Mouse (Mus musculus): ENCODE data around the gene Il1rap. TPM values are rescaled to one million over a fixed set of nuclear protein-coding genes. Genes with fewer than 3 reads are reported as not detected.

The Il1rap gene
- total and polyA plus RNA-seq, 3 experiments: 0.43 to 13.0 (median 6.4) TPM

DNA sequence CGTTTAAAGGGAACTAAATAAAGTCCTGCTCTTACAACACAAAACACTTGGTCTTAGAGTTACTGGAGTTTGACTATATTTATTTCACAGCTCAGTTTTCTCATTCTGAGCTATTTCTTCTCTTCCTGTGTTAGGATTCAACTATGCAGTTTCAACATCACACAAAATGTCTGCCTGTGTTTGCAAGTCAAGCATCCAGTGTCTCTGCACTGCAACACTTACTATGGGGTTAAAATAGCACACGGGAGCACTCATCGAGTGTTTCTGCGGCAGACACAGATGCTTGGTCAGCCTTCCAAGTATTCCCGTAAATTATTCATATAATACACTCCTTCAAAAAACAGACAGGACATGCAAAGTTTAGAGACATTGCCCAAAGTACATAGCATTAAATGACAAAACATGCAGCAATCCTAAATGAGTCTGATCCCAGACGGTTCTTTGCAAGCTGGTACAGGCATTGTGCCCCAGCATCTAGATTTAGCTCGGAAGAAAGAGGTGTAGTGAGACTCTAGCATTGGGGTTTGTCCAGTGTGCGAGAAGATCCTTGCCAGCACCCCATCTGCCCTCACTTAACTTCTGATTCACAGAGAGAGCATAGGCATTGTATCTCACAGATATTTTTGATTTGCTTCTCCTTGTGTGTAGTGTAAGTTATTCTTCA is 119.1 kb downstream of the Il1rap start:
- Histone ChIP-seq H3K4me1 (ENCODE audit: insufficient read depth, low read depth, low read length) (no peaks in the 10 kb centered on the region), H3K9me3 (replicated peaks) (no peaks in the 10 kb centered on the region), H3K27me3 (ENCODE audit: insufficient read depth, low read length) (no peaks in the 10 kb centered on the region), H3K4me3 (ENCODE audit: low read depth, low read length) (no peak overlapping the region), H3K36me3 (replicated peaks) (no peaks in the 10 kb centered on the region)
- ATAC-seq (ENCODE audit: extremely low read depth, insufficient number of reproducible peaks, low FRiP score, poor library complexity, severe bottlenecking) (no peak), DNase-seq (ENCODE audit: low spot score) (no peak)
- TF ChIP-seq CTCF (IDR thresholded peaks at IDR 0.05; ENCODE audit: low read depth, low read length): no peak
- no peak for TF ChIP-seq GATA1 (IDR thresholded peaks at IDR 0.05; ENCODE audit: borderline replicate concordance, low read length)
- TF ChIP-seq TAL1 (conservative IDR thresholded peaks at IDR 0.05; ENCODE audit: low read depth, low read length): no peak
- TF ChIP-seq POLR2AphosphoS5 (IDR thresholded peaks at IDR 0.05; ENCODE audit: insufficient replicate concordance, low read depth, low read length): no peak
- TF ChIP-seq GATA2 (IDR thresholded peaks at IDR 0.05; ENCODE audit: borderline replicate concordance, low read depth, low read length): no peak

DNA sequence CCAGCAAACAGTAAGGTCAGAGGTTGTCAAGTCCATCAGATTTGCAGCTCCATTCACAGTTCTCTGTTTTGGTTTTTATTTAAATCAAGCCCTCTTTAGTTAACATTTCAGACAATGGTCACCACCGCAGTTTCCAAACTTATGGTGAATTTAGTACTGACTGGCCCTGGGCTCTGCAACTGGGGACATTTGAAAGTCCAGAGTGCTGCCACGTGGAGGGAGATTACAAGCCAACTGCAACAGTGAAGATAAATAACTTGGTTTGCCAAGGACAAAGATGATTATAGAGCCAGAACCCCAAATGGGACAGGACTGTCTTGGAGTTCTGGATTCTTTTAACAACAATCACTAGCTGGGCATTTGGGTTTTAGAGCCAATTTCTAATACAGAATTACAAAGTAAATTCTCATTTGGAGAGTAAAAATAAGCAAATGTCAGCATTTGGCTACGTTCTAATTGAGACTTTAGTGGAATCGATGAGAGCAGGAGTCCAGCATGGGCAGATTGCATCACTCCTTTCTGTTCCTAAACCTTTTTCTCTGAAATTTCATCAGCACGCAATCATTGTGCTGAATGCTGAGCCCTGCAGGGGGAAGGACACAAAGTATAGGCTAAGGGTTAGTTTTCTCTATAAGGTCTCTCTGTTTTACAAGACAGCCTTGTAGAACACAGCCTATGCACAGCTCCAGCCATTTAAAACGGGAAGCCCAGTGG is 124.3 kb downstream of the Il1rap start:
- Histone ChIP-seq H3K4me1 (ENCODE audit: insufficient read depth, low read depth, low read length) (no peaks in the 10 kb centered on the region), H3K27me3 (ENCODE audit: insufficient read depth, low read length) (no peaks in the 10 kb centered on the region), H3K9me3 (replicated peaks) (no peaks in the 10 kb centered on the region), H3K4me3 (ENCODE audit: low read depth, low read length) (no peak overlapping the region), H3K36me3 (replicated peaks) (no peaks in the 10 kb centered on the region)
- ATAC-seq (ENCODE audit: extremely low read depth, insufficient number of reproducible peaks, low FRiP score, poor library complexity, severe bottlenecking): no peak
- TF ChIP-seq GATA1 (IDR thresholded peaks at IDR 0.05; ENCODE audit: borderline replicate concordance, low read length) (no peak), POLR2AphosphoS5 (IDR thresholded peaks at IDR 0.05; ENCODE audit: insufficient replicate concordance, low read depth, low read length) (no peak), GATA2 (IDR thresholded peaks at IDR 0.05; ENCODE audit: borderline replicate concordance, low read depth, low read length) (no peak), TAL1 (conservative IDR thresholded peaks at IDR 0.05; ENCODE audit: low read depth, low read length) (no peak), CTCF (IDR thresholded peaks at IDR 0.05; ENCODE audit: low read depth, low read length) (no peak)
- DNase-seq (ENCODE audit: low spot score): no peak

DNA sequence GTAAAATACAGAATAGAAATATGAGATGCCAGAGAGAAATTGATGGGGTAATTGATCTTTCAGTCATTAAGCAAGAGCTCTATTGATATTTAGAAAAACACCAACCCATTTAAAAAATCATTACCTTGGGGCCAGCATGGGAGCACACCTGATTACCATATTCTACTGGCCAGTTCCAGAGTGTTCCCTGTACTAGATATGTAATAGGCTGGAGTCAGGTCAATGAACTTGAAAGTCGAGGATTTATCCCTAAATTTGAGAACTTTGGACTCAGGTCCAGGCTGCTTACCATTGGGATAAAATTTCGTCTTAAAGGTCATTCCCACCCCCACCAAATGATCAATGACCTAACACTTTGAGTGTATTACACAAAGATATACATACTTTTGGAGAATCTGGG is 125.0 kb downstream of the Il1rap start:
- Histone ChIP-seq H3K4me1 (ENCODE audit: insufficient read depth, low read depth, low read length) (no peaks in the 10 kb centered on the region), H3K36me3 (replicated peaks) (no peaks in the 10 kb centered on the region), H3K4me3 (ENCODE audit: low read depth, low read length) (no peak overlapping the region), H3K27me3 (ENCODE audit: insufficient read depth, low read length) (no peaks in the 10 kb centered on the region), H3K9me3 (replicated peaks) (no peaks in the 10 kb centered on the region)
- no peak for ATAC-seq (ENCODE audit: extremely low read depth, insufficient number of reproducible peaks, low FRiP score, poor library complexity, severe bottlenecking)
- no peak for DNase-seq (ENCODE audit: low spot score)
- TF ChIP-seq POLR2AphosphoS5 (IDR thresholded peaks at IDR 0.05; ENCODE audit: insufficient replicate concordance, low read depth, low read length) (no peak), GATA2 (IDR thresholded peaks at IDR 0.05; ENCODE audit: borderline replicate concordance, low read depth, low read length) (no peak), GATA1 (IDR thresholded peaks at IDR 0.05; ENCODE audit: borderline replicate concordance, low read length) (no peak), CTCF (IDR thresholded peaks at IDR 0.05; ENCODE audit: low read depth, low read length) (no peak), TAL1 (conservative IDR thresholded peaks at IDR 0.05; ENCODE audit: low read depth, low read length) (no peak)

DNA sequence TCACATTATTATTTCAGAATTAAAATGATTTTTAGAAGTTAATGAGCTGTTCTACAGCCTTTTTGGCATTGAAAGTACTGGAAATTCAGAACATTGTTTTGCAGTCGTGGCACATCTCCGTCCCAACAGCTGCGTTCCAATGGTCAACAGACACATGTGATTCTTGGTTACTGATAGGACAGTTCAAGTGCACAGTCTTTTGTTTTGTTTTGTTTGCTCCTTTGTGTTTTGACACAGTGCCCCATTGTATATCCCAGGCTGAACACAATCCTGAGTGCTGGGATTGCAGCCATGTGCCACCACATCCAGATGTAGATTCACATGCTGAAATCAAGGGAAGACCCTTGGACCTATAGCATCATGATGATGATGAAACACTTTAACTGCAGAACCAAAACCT is 129.4 kb downstream of the Il1rap start:
- ATAC-seq (ENCODE audit: extremely low read depth, insufficient number of reproducible peaks, low FRiP score, poor library complexity, severe bottlenecking) (no peak), DNase-seq (ENCODE audit: low spot score) (no peak)
- no peaks in the 10 kb centered on the region for H3K9me3 ChIP-seq (replicated peaks)
- no peaks in the 10 kb centered on the region for H3K4me1 ChIP-seq (ENCODE audit: insufficient read depth, low read depth, low read length)
- TF ChIP-seq POLR2AphosphoS5 (IDR thresholded peaks at IDR 0.05; ENCODE audit: insufficient replicate concordance, low read depth, low read length) (no peak), GATA2 (IDR thresholded peaks at IDR 0.05; ENCODE audit: borderline replicate concordance, low read depth, low read length) (no peak), GATA1 (IDR thresholded peaks at IDR 0.05; ENCODE audit: borderline replicate concordance, low read length) (no peak), TAL1 (conservative IDR thresholded peaks at IDR 0.05; ENCODE audit: low read depth, low read length) (no peak), CTCF (IDR thresholded peaks at IDR 0.05; ENCODE audit: low read depth, low read length) (no peak)
- H3K36me3 ChIP-seq (replicated peaks): no peaks in the 10 kb centered on the region
- no peaks in the 10 kb centered on the region for H3K27me3 ChIP-seq (ENCODE audit: insufficient read depth, low read length)
- H3K4me3 ChIP-seq (ENCODE audit: low read depth, low read length): no peak overlapping the region

DNA sequence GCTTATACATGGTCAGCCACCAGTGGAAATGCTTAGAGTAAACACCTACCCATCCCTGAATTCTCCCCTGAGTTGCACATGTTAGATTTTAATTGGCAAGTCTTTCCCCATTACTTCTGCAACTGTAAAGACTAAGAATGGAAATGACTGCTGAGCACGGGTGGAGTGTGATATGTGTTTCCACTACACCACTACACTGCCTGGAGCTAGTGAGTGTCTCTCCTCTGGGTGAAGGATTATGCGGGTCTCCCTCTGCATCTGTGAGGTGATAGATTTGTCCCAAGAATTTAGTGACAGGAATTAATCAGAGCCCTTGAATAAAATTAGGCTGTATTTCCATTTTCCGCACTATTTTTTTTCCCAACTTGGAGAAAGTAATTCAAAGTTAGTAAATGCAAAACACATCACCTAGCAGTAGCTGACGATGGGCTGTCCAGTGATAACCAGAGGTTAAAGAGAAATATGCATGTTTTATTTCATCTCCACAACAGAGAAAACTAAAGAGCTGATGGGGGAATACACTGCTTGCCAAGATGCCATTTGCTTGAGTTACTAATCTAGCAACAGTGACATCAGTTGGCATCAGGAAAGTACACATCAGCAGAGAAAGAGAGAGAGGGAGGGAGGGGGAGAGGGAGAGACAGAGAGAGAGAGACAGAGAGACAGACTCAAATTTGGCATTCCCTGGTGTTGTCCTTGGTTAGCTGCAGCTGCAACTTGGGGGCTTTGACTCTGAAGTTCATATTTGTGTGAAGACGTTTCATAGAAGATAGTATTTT is 132.2 kb downstream of the Il1rap start:
- H3K4me1 ChIP-seq (ENCODE audit: insufficient read depth, low read depth, low read length): no peaks in the 10 kb centered on the region
- no peak for ATAC-seq (ENCODE audit: extremely low read depth, insufficient number of reproducible peaks, low FRiP score, poor library complexity, severe bottlenecking)

DNA sequence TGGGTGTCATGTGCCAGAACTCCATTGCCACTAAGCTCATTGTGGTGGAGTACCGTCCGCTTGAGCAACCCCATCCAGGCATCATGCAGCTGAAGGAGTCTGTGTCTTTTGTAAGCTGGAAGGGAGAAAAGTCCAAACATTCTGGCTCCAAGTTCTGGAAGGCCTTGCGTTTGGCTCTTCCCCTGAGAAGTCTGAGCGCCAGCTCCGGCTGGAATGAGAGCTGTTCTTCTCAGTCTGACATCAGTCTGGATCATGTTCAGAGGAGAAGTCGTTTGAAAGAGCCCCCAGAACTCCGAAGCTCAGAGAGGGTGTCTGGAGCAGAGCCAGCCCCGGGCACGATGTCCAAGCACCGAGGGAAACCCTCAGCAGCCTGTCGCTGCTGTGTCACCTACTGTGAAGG is 141.0 kb downstream of the Il1rap start:
- Histone ChIP-seq H3K4me3 (ENCODE audit: low read depth, low read length) (no peak overlapping the region), H3K36me3 (replicated peaks) (no peaks in the 10 kb centered on the region), H3K27me3 (ENCODE audit: insufficient read depth, low read length) (no peaks in the 10 kb centered on the region), H3K9me3 (replicated peaks) (peaks cover 4% of the 10 kb centered on the region; the same call in 1 of the 2 replicates), H3K4me1 (ENCODE audit: insufficient read depth, low read depth, low read length) (no peaks in the 10 kb centered on the region)
- DNase-seq (ENCODE audit: low spot score): no peak
- TF ChIP-seq GATA1 (IDR thresholded peaks at IDR 0.05; ENCODE audit: borderline replicate concordance, low read length): no peak
- no peak for TF ChIP-seq TAL1 (conservative IDR thresholded peaks at IDR 0.05; ENCODE audit: low read depth, low read length)
- no peak for TF ChIP-seq CTCF (IDR thresholded peaks at IDR 0.05; ENCODE audit: low read depth, low read length)
- ATAC-seq (ENCODE audit: extremely low read depth, insufficient number of reproducible peaks, low FRiP score, poor library complexity, severe bottlenecking): no peak

More for the DNA sequence above, 132.2 kb downstream of the Il1rap start:
- Histone ChIP-seq H3K27me3 (ENCODE audit: insufficient read depth, low read length) (no peaks in the 10 kb centered on the region), H3K36me3 (replicated peaks) (no peaks in the 10 kb centered on the region), H3K9me3 (replicated peaks) (no peaks in the 10 kb centered on the region), H3K4me3 (ENCODE audit: low read depth, low read length) (no peak overlapping the region)
- DNase-seq (ENCODE audit: low spot score): no peak
- TF ChIP-seq POLR2AphosphoS5 (IDR thresholded peaks at IDR 0.05; ENCODE audit: insufficient replicate concordance, low read depth, low read length) (no peak), GATA2 (IDR thresholded peaks at IDR 0.05; ENCODE audit: borderline replicate concordance, low read depth, low read length) (no peak), GATA1 (IDR thresholded peaks at IDR 0.05; ENCODE audit: borderline replicate concordance, low read length) (no peak), TAL1 (conservative IDR thresholded peaks at IDR 0.05; ENCODE audit: low read depth, low read length) (no peak), CTCF (IDR thresholded peaks at IDR 0.05; ENCODE audit: low read depth, low read length) (no peak)

Data from G1E (cell line).